Mouse (Mus musculus) midbrain, embryonic 15.5 days (tissue): Measurements from ENCODE around the gene Jak1. TPM values are rescaled to one million over a fixed set of nuclear protein-coding genes. Genes with fewer than 3 reads are reported as not detected.
A peak's percentile ranks its signal among the peaks of the same experiment; 100 is the strongest.

Source experiments
- ATAC-seq: fragments of 200-750 bp; cut with Nextera tagmentation; replicated peaks from 2 replicates; pipeline ENCODE4 v1.8.0; 2017; ENCODE audit warnings: moderate TSS enrichment
- H3K27ac ChIP-seq: fragments of 300-500 bp; sonication (generic); 2 replicates; pipeline ENCODE4 v1.5.1; 2015; ENCODE audit warnings: mild to moderate bottlenecking, inconsistent platforms
- H3K27me3 ChIP-seq: fragments of 300-500 bp; sonication (generic); replicated peaks from 2 replicates; pipeline ENCODE4 v1.6.1; 2015; ENCODE audit warnings: inconsistent platforms
- H3K36me3 ChIP-seq: fragments of 300-500 bp; sonication (generic); replicated peaks from 2 replicates; pipeline ENCODE4 v1.6.1; 2015; ENCODE audit warnings: inconsistent platforms
- H3K4me1 ChIP-seq: fragments of 300-500 bp; sonication (generic); 2 replicates; pipeline ENCODE4 v1.6.1; 2015; ENCODE audit warnings: inconsistent platforms
- H3K4me2 ChIP-seq: fragments of 300-500 bp; sonication (generic); 2 replicates; pipeline ENCODE4 v1.6.1; 2015; ENCODE audit warnings: inconsistent platforms, mild to moderate bottlenecking, moderate library complexity
- H3K4me3 ChIP-seq: fragments of 300-500 bp; sonication (generic); 2 replicates; pipeline ENCODE4 v1.5.1; 2015; ENCODE audit warnings: mild to moderate bottlenecking, inconsistent platforms
- H3K9ac ChIP-seq: fragments of 300-500 bp; sonication (generic); 2 replicates; pipeline ENCODE4 v1.6.1; 2015; ENCODE audit warnings: mild to moderate bottlenecking, inconsistent platforms
- H3K9me3 ChIP-seq: fragments of 300-500 bp; sonication (generic); 2 replicates; pipeline ENCODE4 v1.6.1; 2016; ENCODE audit warnings: inconsistent platforms
- WGBS: fragments of 180-500 bp; shearing (Covaris S2); methylation state at CpG from one replicate; pipeline ENCODE4 v1.1.7; 2015; ENCODE audit warnings: mixed read lengths; 5-methylcytosine and 5-hydroxymethylcytosine counted together
- polyA plus RNA-seq: library from polyadenylated mRNA; unstranded; fragments of >200 nt; fragmentation: Nextera tagmentation; extraction: Ambion mirVana; gene quantifications from 2 replicates; pipeline ENCODE4 v1.2.1, GENCODE M21; 2015

Gene Jak1
- polyA plus RNA-seq, 1 experiment from 2014 or later = 73.0 TPM

- 24% methylated on average over 9 of the region's 9 CpGs for WGBS
- H3K27me3 ChIP-seq = no peaks in the 10 kb centered on the region
- no peaks in the 10 kb centered on the region for H3K36me3 ChIP-seq
- no peak overlapping the region for H3K27ac ChIP-seq
- no peak overlapping the region for H3K4me3 ChIP-seq
- H3K4me1 ChIP-seq = 0 out of 2 replicates have a peak, but pooled peaks cover 2% of the 10 kb centered on the region
- H3K9me3 ChIP-seq = no peaks in the 10 kb centered on the region
- peak; percentile 72 for ATAC-seq
- peak overlapping the region; percentile 42 for H3K4me2 ChIP-seq
- H3K9ac ChIP-seq = no peak overlapping the region
These were observed 118.9 kb downstream of the Jak1 start for GRCm38 (mm10) chr4:101146047-101146745.

GRCm38 (mm10) chr4:101144790-101145189, 120.3 kb downstream of the Jak1 start:
- no peaks in the 10 kb centered on the region for H3K27me3 ChIP-seq
- no peak overlapping the region for H3K4me2 ChIP-seq
- no peak for ATAC-seq
- WGBS = 61% methylated on average over 7 of the region's 7 CpGs
- no peak overlapping the region for H3K27ac ChIP-seq
- H3K4me3 ChIP-seq = no peak overlapping the region
- 0 out of 2 replicates have a peak, but pooled peaks cover 2% of the 10 kb centered on the region for H3K4me1 ChIP-seq
- no peak overlapping the region for H3K9ac ChIP-seq
- H3K9me3 ChIP-seq = no peaks in the 10 kb centered on the region
- no peaks in the 10 kb centered on the region for H3K36me3 ChIP-seq

DNA sequence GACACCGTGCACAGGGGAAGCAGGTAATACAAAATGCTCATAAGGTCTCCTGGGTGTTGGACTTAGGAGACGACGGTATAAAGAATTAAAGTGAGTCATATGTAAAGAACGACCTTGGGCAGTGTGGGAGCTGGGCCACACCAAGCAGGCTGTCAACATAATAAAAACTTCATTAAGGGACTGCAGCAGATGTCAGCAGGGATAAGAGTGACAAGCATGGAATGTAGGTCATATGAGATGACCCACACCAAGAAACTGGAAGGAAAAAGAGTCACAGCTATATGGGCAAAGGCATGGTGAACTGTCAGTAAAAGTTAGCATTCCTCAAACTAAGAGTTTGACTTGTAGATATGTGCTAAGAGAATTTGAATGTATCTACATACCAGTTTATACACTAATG, 120.7 kb downstream of the Jak1 start:
- Histone ChIP-seq H3K4me3 (no peak overlapping the region), H3K27ac (no peak overlapping the region), H3K27me3 (no peaks in the 10 kb centered on the region), H3K36me3 (no peaks in the 10 kb centered on the region), H3K9me3 (no peaks in the 10 kb centered on the region), H3K9ac (no peak overlapping the region), H3K4me1 (0 out of 2 replicates have a peak, but pooled peaks cover 2% of the 10 kb centered on the region), H3K4me2 (no peak overlapping the region)
- 45% methylated on average over 4 of the region's 4 CpGs for WGBS
- no peak for ATAC-seq

GRCm38 (mm10) chr4:101143901-101144300, 121.2 kb downstream of the Jak1 start:
- Histone ChIP-seq H3K27ac (no peak overlapping the region), H3K4me1 (0 out of 2 replicates have a peak, but pooled peaks cover 2% of the 10 kb centered on the region), H3K4me3 (no peak overlapping the region), H3K36me3 (no peaks in the 10 kb centered on the region), H3K9ac (no peak overlapping the region), H3K9me3 (no peaks in the 10 kb centered on the region), H3K27me3 (no peaks in the 10 kb centered on the region), H3K4me2 (no peak overlapping the region)
- ATAC-seq = no peak
- 66% methylated on average over 4 of the region's 4 CpGs for WGBS

GRCm38 (mm10) chr4:101141768-101142167, 123.3 kb downstream of the Jak1 start:
- Histone ChIP-seq H3K36me3 (no peaks in the 10 kb centered on the region), H3K4me1 (0 out of 2 replicates have a peak, but pooled peaks cover 2% of the 10 kb centered on the region), H3K4me2 (no peak overlapping the region), H3K9ac (no peak overlapping the region), H3K9me3 (no peaks in the 10 kb centered on the region), H3K4me3 (no peak overlapping the region), H3K27ac (no peak overlapping the region), H3K27me3 (no peaks in the 10 kb centered on the region)
- 84% methylated on average over 5 of the region's 5 CpGs for WGBS
- no peak for ATAC-seq

DNA sequence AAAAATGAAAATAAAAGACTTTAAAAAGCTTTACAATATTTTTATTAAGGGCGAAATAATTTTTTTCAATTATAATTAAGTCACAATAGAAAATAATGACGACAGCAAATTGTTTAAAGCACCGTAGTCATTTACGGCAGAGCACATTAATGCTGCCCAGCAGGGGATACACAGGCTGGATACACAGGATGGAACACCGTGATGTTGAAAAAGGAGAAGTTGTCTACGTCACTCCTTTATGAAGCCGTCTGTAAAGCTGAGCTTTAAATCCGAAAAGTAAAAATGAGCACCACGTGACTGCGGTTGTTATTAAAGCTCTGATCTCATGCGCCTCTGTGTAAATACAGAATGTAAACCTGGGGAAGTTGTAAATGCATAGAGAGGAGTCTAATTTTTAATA, 127.1 kb downstream of the Jak1 start:
- Histone ChIP-seq H3K9ac (no peak overlapping the region), H3K4me2 (no peak overlapping the region), H3K4me3 (no peak overlapping the region), H3K27ac (no peak overlapping the region), H3K36me3 (no peaks in the 10 kb centered on the region), H3K9me3 (no peaks in the 10 kb centered on the region), H3K4me1 (no peaks in the 10 kb centered on the region), H3K27me3 (no peaks in the 10 kb centered on the region)
- ATAC-seq = no peak
- 80% methylated on average over 11 of the region's 11 CpGs for WGBS

DNA sequence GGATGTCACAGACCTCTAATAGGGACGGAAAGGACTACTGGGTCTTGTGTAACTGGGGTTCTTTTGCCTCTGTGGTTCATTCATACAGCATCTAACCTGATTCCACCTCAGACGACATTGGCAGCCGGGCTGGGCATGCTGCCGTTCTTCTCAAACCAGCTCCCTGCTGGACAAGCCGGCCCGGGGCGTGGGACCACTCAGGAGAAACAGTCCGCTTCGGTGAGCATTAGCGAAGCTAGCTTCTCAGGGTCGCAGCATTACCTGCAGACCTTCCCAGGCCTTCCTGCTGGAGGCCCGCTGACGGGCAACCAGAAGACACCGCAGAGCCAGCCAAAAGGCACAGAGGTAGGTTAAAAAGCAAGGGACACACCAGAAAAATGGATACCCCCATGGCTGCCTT, 129.2 kb downstream of the Jak1 start:
- no peak for ATAC-seq

GRCm38 (mm10) chr4:101135013-101135412, 130.1 kb downstream of the Jak1 start:
- Histone ChIP-seq H3K9ac (no peak overlapping the region), H3K4me2 (no peak overlapping the region), H3K4me3 (no peak overlapping the region), H3K9me3 (no peaks in the 10 kb centered on the region), H3K27ac (no peak overlapping the region), H3K4me1 (no peaks in the 10 kb centered on the region), H3K27me3 (no peaks in the 10 kb centered on the region), H3K36me3 (no peaks in the 10 kb centered on the region)
- ATAC-seq = no peak
- 80% methylated on average over 8 of the region's 8 CpGs for WGBS

More for the DNA sequence above, 129.2 kb downstream of the Jak1 start:
- H3K4me1 ChIP-seq = no peaks in the 10 kb centered on the region
- H3K4me3 ChIP-seq = no peak overlapping the region
- no peaks in the 10 kb centered on the region for H3K9me3 ChIP-seq
- no peak overlapping the region for H3K9ac ChIP-seq
- 92% methylated on average over 14 of the region's 14 CpGs for WGBS
- H3K27ac ChIP-seq = no peak overlapping the region
- H3K4me2 ChIP-seq = no peak overlapping the region
- H3K36me3 ChIP-seq = no peaks in the 10 kb centered on the region
- H3K27me3 ChIP-seq = no peaks in the 10 kb centered on the region

DNA sequence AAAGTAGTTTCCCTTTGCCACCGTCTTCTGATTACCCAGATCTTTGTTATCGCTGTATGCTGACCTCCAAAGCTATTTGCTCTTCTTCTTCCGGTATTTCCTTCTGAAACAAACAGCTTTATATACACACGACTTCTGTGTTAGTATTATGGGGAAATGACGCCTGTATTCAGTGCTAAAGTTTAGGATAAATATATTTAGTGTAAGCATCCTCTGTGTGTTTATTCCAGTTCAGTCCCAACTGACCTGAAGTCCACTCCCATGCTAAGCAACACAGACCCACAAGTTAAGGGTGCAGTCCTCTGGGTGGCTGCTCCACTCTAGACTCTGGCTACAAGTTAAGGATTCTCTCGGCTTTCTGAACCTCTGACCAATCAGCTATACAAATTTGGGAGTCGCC, 144.1 kb downstream of the Jak1 start:
- no peak for ATAC-seq
- WGBS = 90% methylated on average over 7 of the region's 7 CpGs

GRCm38 (mm10) chr4:101107122-101107521, 158.0 kb downstream of the Jak1 start:
- Histone ChIP-seq H3K36me3 (0 out of 2 replicates have a peak, but pooled peaks cover 4% of the 10 kb centered on the region), H3K27me3 (no peaks in the 10 kb centered on the region), H3K4me3 (no peak overlapping the region), H3K27ac (no peak overlapping the region), H3K9me3 (no peaks in the 10 kb centered on the region), H3K9ac (no peak overlapping the region), H3K4me1 (no peaks in the 10 kb centered on the region), H3K4me2 (no peak overlapping the region)
- ATAC-seq = no peak
- WGBS = 93% methylated on average over 12 of the region's 12 CpGs

More for the DNA sequence above, 144.1 kb downstream of the Jak1 start:
- no peaks in the 10 kb centered on the region for H3K4me1 ChIP-seq
- H3K9ac ChIP-seq = no peak overlapping the region
- no peak overlapping the region for H3K27ac ChIP-seq
- no peak overlapping the region for H3K4me3 ChIP-seq
- no peaks in the 10 kb centered on the region for H3K36me3 ChIP-seq
- H3K4me2 ChIP-seq = no peak overlapping the region
- H3K27me3 ChIP-seq = no peaks in the 10 kb centered on the region
- H3K9me3 ChIP-seq = no peaks in the 10 kb centered on the region

Other genes with a start within 250 kb of the Jak1 start
- not detected in 2 replicates for gene Gm10577, start 244.6 kb downstream of the Jak1 start, polyA plus RNA-seq
- gene Raver2, start 196.3 kb downstream of the Jak1 start, polyA plus RNA-seq = 4.4 and 4.6 TPM in 2 replicates
- gene Ak4, start 154.0 kb upstream of the Jak1 start, polyA plus RNA-seq = 8.1 and 9.0 TPM in 2 replicates
- gene Dnajc6, start 231.4 kb upstream of the Jak1 start, polyA plus RNA-seq = 54.1 and 56.6 TPM in 2 replicates